Mouse (Mus musculus) gonadal fat pad, adult 2 months (tissue): ENCODE measurements around the gene Zfyve28. TPM values are rescaled to one million over a fixed set of nuclear protein-coding genes. Genes with fewer than 3 reads are reported as not detected.

Experiments used
- DNase-seq: peaks from one replicate; pipeline ENCODE4 v3.0.0-alpha.2; 2012; ENCODE audit warnings: low read depth
- polyA plus RNA-seq: library from polyadenylated mRNA; depleted of rRNA; stranded (reverse); fragments of >200 nt; gene quantifications from 2 replicates; pipeline ENCODE4 v1.2.3, GENCODE M21; 2012; rRNA removed

Gene Zfyve28
- polyA plus RNA-seq, 1 experiment, result 5.1 TPM

- no peak for DNase-seq
Observed at GRCm38 (mm10) chr5:34182486-34182885, 105.8 kb downstream of the Zfyve28 start.

GRCm38 (mm10) chr5:34177821-34178220 is 110.4 kb downstream of the Zfyve28 start:
- DNase-seq, result no peak

GRCm38 (mm10) chr5:34177091-34177490 is 111.2 kb downstream of the Zfyve28 start:
- no peak for DNase-seq

- no peak for DNase-seq
Observed at GRCm38 (mm10) chr5:34176691-34177090, 111.6 kb downstream of the Zfyve28 start.

- no peak for DNase-seq
Observed at GRCm38 (mm10) chr5:34175403-34175694, 112.9 kb downstream of the Zfyve28 start.

- no peak for DNase-seq
Observed at GRCm38 (mm10) chr5:34174550-34175402, 113.5 kb downstream of the Zfyve28 start.

GRCm38 (mm10) chr5:34174021-34174420 is 114.2 kb downstream of the Zfyve28 start:
- no peak for DNase-seq

GRCm38 (mm10) chr5:34170726-34171125 is 117.5 kb downstream of the Zfyve28 start:
- DNase-seq, result no peak

- DNase-seq, result no peak
Observed at GRCm38 (mm10) chr5:34169954-34170353, 118.3 kb downstream of the Zfyve28 start.

- peak; percentile 68 for DNase-seq
Observed at GRCm38 (mm10) chr5:34168950-34169891, 119.0 kb downstream of the Zfyve28 start, which contains the start of the genes Poln and Haus3. Gene Poln (minus strand): TSS chr5:34169448. Gene Haus3 (minus strand): TSS chr5:34169527.

GRCm38 (mm10) chr5:34167857-34168256 is 120.4 kb downstream of the Zfyve28 start:
- no peak for DNase-seq

- no peak for DNase-seq
Observed at GRCm38 (mm10) chr5:34165793-34166192, 122.5 kb downstream of the Zfyve28 start.

- DNase-seq, result no peak
Observed at GRCm38 (mm10) chr5:34148476-34148875, 139.8 kb downstream of the Zfyve28 start.

- no peak for DNase-seq
Observed at GRCm38 (mm10) chr5:34147554-34147953, 140.7 kb downstream of the Zfyve28 start.

Other genes starting within 250 kb of the Zfyve28 start
- gene Poln, start 119.0 kb downstream of the Zfyve28 start, polyA plus RNA-seq, result 6.0 and 20.3 TPM in 2 replicates
- 1.1 and 1.5 TPM in 2 replicates for gene Haus3, start 118.9 kb downstream of the Zfyve28 start, polyA plus RNA-seq
- gene Mxd4, start 100.7 kb downstream of the Zfyve28 start, polyA plus RNA-seq, result 203 and 236 TPM in 2 replicates
- gene Cfap99, start 151 bp upstream of the Zfyve28 start, polyA plus RNA-seq, result 0.38 and 0.42 TPM in 2 replicates
- 87.8 and 111 TPM in 2 replicates for gene Rnf4, start 47.8 kb upstream of the Zfyve28 start, polyA plus RNA-seq
- gene Fam193a, start 81.5 kb upstream of the Zfyve28 start, polyA plus RNA-seq, result 33.9 and 44.8 TPM in 2 replicates
- gene Tnip2, start 225.5 kb upstream of the Zfyve28 start, polyA plus RNA-seq, result 20.1 and 20.9 TPM in 2 replicates
- 16.2 and 16.6 TPM in 2 replicates for gene Sh3bp2, start 237.4 kb upstream of the Zfyve28 start, polyA plus RNA-seq